Mouse (Mus musculus) left cerebral cortex, postnatal 25 days (tissue): ENCODE measurements around the gene Fiz1. TPM values are rescaled to one million over a fixed set of nuclear protein-coding genes. Genes with fewer than 3 reads are reported as not detected.
"Not testable (repeated sequence)": the region's sequence is repeated elsewhere in the genome, so short reads cannot be mapped to it uniquely, and the experiment has no call there.

ENCODE experiments used
- DNase-seq, 2 experiments: peaks; one replicate each; pipeline ENCODE4 v3.0.0; 2022; ENCODE audit warnings: low spot score in 2 of 2, mixed read lengths in 1 of 2
- intact Hi-C: fragments of 180-260 bp; cut with DNase I; formaldehyde crosslinking; loops from one replicate; pipeline ENCODE4 v1.15.1; 2025
- total RNA-seq, 2 experiments: library from RNA; stranded (reverse); gene quantifications; 2 replicates each; pipeline ENCODE4 v1.2.3; 2021

The Fiz1 gene
- total RNA-seq, 2 experiments from 2014 or later: 21.2 to 31.2 TPM

DNA sequence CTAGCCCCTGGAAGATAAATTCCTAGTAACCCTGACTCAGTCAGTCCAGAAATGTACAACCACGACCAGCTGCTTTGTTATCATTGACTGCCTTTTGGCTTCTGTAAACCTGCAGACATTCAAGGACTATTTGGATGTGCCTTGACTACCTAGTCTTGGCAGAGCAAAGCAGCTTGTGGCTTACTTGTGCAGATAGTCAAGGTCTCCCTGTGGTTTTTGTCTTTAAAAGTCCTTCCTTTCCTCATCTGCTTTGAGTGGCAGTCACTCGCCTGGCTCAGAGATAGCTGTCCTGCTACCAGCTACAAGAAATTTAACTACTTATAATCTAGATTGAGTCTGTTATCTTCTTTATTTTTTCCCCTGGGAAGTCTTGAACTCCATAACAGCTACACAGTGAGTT is 30.5 kb upstream of the Fiz1 start:
- intact Hi-C loops: no loop called here
- DNase-seq: no peak

DNA sequence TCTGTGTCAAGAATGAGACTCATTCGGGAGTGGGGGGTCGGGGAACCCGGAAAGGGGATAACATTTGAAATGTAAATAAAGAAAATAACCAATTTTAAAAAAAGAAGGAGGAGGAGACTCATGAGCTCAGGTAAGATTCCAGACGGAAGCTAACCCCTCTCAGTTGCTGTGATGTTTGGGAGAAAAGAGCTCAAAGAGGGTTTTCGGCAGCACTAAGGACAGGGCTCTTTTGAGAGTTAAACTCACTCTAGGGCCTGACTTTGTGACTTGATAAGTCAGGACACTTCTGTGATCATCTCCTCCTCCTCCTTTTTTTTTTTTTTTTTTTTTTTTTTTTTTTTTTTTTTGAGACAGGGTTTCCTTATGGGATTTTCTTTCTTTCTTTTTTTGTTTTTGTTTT is 24.4 kb upstream of the Fiz1 start:
- intact Hi-C loops: no loop called here
- no peak for DNase-seq

DNA sequence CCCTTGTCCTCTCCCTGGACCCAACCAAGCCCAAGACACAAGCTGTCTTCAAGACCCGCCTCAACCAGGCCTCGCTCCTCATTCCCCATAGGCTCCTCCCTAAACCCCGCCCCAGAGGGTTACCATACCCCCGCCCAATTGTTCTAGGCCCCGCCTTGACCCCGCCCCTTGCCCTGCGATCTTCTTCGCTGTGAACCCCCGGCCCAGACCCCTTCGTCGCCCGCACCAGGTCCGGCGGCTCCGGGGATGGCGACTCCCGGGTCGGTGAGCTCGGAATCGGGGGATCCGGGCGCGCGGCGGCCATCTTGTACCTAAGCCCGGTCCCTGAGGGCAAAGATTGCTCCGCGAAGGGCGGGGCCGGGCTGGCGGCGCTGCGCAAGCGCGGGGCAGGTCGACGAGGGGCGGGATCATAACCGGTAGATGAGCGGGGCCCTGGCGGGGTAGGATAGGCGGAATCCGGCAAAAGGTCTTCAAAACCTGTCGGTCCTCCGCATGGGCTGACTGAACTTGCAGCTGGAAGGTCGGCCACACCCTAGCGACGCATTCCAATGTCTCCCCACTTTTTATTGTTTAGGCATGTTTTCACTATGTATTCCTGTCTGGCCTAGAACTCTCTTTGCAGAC is 23.7 kb upstream of the Fiz1 start, which contains the start of gene Zfp784:
Gene Zfp784, minus strand, starts transcription at position 338 of the 624 bp plus-strand sequence.
- DNase-seq: peak; percentile 91 to 93
- intact Hi-C loops: no loop called here

DNA sequence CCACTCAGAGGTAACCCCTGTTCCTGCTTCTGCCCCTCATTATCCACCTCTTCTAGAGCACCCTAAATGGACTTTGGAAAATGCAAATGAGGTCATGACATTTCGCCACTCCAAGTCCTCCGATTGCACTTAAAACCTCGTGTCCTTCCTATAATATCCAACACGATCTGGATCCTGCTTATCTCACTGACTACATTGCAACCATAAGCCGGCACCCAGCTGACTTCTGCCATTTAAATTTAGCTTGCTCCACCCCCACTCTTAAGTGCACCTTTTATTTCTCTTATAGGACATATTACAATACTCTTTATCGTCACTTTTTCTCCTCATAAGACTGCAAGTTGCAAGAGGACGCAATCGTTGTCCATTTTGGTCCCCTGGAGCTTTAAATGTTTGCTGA is 23.0 kb upstream of the Fiz1 start:
- no peak for DNase-seq
- intact Hi-C loops: no loop called here

DNA sequence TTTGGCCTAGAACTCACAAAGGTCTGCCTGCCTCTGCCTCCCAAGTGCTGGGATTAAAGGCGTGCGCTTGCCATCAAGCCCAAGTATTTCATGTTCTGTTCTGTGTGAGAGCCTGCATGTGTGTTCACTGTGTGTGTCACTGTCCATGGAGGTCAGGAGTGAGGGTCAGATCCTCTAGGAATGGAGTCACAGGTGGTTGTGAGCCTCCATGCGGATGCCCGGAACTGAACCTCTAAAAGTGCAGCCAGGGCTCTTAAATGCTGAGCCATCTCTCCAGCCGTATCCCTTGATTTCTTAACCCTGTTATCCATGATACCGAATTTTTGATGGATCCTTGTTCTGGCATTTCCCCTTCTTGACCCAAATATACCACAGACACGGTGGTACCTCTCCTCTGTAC is 22.5 kb upstream of the Fiz1 start:
- intact Hi-C loops: no loop called here
- no peak for DNase-seq

DNA sequence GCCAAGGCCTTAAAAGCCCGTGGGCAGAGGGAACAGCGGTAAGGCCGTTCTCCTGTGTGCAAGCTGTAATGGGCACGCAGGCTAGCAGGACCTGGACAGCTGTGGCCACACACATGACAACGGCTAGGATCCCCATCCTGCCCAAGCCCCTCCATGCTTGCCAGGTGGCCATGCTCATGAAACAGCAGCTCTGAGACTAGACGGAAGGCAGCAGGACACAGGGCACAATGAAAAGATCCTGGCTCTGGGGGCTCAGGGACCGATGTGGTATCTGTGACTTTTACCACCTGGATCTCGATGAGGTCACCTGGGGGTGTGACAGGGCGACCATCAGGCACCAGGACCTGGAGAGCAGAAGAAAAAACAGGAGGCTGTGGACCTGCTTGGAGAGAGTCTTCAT is 21.6 kb upstream of the Fiz1 start:
- no peak for DNase-seq
- intact Hi-C loops: no loop called here

DNA sequence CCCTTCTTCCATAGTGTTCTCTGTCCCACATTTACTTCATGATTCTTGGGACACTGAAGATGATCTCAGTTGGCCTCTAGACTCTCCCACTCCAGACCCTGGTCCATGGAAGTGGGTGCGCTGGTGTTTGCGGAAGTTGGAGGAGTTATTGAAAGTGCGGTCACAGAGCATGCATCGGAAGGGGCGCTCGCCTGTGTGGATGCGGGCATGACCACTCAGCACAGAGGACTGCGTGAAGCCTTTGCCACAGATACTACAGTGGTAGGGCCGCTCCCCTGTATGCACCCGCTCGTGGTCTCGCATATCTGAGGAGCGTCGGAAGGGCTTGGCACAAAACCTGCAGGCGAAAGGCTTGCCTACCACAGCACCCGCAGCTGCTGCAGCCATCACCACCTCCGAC is 21.1 kb upstream of the Fiz1 start:
- DNase-seq: no peak
- intact Hi-C loops: no loop called here

DNA sequence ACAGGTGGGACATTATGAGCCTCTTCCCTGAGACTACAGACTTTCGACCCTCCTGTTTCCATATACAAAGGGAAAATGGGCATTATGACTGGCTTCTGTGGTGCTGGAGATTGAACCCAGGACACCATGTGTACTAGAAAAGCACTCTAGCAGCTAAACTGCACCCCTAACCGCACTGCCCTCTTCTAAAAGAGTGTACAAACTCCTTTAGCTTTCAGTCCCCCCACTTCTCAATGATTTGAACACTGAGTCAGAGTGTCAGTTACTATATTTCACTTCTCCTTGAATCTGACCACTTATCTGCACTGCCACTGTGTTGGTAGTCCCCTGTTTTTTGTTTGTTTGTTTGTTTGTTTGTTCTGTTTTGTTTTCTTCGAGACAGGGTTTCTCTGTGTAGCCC is 19.3 kb upstream of the Fiz1 start, which contains the start of gene 4632433K11Rik:
Gene 4632433K11Rik, plus strand, starts transcription at position 301 of the 400 bp plus-strand sequence.
- no peak for DNase-seq

DNA sequence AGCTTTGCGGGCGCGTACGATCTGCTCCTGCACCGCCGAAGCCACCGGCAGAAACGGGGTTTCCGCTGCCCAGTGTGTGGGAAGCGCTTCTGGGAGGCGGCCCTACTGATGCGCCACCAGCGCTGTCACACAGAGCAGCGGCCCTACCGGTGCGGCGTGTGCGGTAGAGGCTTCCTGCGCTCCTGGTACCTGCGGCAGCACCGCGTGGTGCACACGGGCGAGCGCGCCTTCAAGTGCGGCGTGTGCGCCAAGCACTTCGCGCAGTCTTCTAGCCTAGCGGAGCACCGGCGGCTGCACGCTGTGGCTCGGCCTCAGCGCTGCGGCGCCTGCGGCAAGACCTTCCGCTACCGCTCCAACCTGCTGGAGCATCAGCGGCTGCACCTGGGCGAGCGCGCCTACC is 17.0 kb upstream of the Fiz1 start:
- DNase-seq: no peak
- intact Hi-C loops: no loop called here

More for the DNA sequence above, 19.3 kb upstream of the Fiz1 start, which contains the start of gene 4632433K11Rik:
- intact Hi-C loops: no loop called here

DNA sequence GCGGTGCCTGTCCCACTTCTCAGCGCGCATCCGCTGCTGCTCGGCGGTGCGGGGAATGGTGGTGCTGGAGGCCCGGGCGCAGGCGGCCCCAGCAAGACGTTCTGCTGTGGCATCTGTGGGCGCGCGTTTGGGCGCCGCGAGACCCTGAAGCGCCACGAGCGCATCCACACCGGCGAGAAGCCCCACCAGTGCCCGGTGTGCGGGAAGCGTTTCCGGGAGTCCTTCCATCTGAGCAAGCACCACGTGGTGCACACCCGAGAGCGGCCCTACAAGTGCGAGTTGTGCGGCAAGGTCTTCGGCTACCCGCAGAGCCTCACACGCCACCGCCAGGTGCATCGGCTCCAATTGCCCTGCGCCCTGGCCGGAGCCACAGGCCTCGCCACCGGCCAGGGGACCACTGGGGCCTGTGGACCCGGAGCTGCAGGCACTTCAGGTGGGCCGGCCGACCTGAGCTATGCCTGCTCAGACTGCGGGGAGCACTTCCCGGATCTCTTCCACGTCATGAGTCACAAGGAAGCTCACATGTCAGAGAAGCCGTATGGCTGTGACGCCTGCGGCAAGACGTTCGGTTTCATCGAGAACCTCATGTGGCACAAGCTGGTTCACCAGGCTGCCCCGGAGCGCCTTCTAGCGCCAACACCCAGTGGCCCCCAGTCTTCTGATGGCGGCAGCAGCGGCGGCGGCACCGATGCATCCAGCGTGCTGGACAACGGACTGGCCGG is 16.2 kb upstream of the Fiz1 start:
- intact Hi-C loops: no loop called here

DNA sequence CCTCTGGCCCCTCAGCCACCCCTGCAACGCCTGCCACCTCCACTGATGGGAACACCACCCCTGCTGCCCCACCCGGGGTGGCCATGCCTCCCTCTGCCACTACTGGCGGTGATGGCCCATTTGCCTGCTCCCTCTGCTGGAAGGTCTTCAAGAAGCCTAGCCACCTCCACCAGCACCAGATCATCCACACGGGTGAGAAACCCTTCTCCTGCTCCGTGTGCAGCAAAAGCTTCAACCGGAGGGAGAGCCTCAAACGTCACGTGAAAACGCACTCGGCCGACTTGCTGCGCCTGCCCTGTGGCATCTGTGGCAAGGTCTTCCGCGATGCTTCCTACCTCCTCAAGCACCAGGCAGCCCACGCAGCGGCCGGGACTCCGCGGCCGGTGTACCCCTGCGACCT is 15.4 kb upstream of the Fiz1 start:
- intact Hi-C loops: no loop called here
- DNase-seq: no peak

More for the DNA sequence above, 16.2 kb upstream of the Fiz1 start:
- no peak for DNase-seq

DNA sequence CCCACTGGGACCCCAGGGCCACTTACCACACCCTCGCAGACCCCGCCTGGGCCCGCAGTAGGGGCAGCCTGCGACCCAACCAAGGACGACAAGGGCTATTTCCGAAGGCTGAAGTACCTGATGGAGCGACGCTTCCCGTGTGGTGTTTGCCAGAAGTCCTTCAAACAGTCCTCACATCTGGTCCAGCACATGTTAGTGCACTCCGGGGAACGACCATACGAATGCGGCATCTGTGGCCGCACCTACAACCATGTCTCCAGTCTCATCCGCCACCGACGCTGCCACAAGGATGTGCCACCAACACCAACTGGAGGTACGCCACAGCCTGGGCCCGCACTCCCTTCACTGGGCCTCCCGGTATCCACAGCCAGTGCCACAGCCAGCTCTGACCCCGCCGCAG is 15.0 kb upstream of the Fiz1 start:
- intact Hi-C loops: no loop called here
- no peak for DNase-seq

DNA sequence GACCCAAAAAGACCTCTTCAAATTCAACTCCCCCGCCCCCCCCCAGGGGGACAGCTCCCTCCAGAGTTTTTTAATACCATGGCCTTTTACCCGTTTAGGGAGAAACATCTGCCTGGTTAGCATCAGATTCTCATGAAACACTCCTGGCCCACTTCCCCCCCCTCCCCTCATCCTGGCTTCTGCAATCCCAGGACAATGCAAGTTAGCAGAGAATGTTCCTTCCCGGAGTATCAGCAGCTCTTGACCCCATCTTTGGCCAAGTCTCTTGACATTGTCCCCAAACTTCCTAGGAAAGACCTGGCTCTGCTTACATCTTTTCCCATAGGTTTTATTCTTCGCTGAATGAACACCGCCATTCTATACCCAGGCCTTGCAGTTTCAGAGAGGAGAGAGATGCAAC is 6.7 kb upstream of the Fiz1 start:
- no peak for DNase-seq
- intact Hi-C loops: loop anchor here (2.0 kb wide), 1 partner anchor 30 kb away; the partner anchor contains the start of gene Zfp580

DNA sequence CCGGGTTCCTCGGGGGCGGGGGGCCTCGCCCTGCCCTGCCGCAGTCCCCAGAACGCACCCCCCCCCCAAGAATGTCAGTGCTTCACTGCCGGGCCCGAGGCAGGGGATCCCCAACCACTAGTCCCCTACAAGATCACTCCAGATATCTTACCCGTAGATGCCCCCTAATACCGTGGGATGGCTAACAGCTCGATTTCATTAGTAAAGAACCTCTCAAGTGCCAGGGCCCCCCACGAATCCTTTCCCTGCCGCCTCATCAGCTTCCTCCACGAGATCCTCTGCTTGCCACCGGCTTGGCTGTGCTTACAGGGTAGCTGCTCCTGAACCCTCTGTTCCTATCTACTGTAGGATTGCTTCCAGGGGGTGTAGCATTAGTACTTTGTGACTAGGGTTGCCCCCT is 6.2 kb upstream of the Fiz1 start:
- DNase-seq: no peak
- intact Hi-C loops: loop anchor here (1.0 to 2.0 kb wide), 2 partner anchors 30 to 41 kb away; partner anchors contain the start of gene Zfp580

DNA sequence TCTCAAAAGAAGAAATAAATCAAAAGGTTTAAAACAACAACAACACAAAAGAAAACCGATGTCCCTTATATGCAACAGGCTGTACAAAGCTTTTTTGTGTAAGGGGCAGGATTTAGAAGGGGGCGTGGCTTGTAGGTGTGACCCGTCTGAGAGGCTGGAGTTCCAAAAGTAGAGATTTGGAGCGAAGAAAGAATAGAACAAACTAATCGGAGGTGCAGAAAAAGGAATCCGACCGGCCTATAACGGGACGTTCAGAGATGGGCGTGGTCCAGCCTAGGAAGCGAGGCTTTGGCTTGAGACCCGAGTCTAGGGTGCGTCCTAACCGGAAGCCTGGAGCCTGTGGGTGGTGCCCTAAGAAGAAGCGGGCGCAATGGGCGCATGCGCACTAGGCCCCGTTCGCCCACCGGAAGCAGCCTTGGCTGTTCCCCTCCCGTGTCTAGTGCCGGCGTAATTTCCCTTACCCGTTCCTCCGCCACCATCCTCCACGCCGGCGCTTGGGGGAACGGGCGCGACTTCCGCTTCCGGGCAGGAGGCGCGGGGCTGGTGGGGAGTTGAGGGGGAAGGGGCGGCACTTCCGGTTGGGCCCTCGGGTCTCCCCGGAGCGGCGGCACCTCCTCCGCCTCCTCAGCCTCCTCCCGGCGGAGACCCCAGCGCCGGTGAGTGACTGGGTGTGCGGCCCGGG is 5.6 kb upstream of the Fiz1 start, which contains the start of the genes Zfp865 and Ccdc106:
Gene Zfp865, plus strand, starts transcription at position 377 of the 682 bp plus-strand sequence.
Gene Ccdc106, plus strand, starts transcription at position 554 of the 682 bp plus-strand sequence.
- DNase-seq: peak; percentile 100
- intact Hi-C loops: loop anchor here (1.0 to 2.0 kb wide), 2 partner anchors 31 to 41 kb away; partner anchors contain the start of gene Zfp580

DNA sequence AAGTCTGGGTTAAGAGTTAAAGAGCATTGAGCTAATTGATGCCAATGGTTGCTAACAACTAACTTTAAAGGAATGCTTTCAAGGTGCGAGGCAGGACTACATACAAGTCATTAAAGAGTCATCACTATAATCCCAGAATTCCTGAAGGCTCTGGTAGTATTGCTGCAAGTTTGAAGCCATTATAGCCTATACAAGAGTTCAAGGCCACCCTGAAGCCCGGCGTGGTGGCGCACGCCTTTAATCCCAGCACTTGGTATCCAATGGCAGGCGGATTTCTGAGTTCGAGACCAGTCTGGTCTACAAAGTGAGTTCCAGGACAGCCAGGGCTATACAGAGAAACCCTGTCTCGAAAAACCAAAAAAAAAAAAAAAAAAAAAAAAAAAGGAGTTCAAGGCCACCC is 5.1 kb upstream of the Fiz1 start:
- intact Hi-C loops, DNase-seq: not testable (repeated sequence)

DNA sequence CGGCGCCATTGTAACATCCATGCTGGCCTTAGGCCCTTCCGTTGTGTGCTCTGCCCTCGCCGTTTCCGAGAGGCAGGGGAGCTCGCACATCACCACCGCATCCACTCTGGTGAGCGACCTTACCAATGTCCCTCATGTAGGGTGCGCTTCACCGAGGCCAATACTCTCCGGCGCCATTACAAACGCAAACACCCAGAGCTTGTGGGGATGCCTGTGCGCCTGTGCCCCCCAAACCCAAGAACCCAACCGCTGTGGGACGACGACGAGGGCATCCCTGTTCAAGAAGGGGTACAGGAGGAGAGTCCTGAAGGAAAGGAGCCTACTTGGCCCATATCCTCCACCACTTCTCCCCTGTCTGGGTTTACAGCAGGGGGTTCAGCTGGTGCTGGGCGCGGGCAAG is 3.4 kb upstream of the Fiz1 start:
- no peak for DNase-seq
- intact Hi-C loops: no loop called here

DNA sequence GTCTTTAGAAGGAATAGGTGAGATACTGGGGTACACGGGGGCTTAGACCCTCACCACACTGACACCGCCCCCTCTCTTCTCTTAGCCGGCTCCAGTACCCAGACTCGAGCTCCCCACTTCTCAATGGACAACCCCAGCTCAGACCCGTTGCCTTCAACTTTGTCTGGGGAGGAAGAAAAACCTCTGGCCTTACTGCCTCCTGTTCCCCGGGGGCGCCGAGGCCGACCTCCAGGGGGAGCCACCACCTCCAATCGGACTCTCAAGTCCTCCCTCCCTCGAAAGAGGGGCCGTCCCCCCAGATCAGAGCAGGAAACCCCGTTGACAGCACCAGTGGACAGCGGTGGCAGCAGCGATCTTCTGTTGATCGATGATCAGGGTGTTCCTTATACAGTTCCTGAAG is 2.9 kb upstream of the Fiz1 start:
- DNase-seq: no peak
- intact Hi-C loops: no loop called here

DNA sequence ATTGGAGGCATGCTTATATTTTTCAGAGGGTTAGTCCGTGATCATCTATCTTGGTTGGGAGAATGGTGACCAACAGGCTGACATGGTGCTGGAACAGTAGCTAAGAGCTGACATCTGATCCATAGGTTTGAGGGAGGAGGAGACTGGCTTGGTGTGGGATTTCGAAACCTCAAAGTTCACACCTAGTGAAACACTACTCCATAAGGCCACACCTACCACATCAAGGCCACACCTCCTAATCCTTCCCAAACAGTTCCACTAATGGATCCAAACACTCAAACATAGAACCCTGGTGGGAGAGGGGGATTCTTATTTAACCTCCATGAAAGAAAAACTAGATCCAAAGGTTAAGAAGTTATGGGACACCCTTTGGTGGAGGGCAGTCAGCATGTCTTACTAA is 2.4 kb upstream of the Fiz1 start:
- intact Hi-C loops: no loop called here
- no peak for DNase-seq

DNA sequence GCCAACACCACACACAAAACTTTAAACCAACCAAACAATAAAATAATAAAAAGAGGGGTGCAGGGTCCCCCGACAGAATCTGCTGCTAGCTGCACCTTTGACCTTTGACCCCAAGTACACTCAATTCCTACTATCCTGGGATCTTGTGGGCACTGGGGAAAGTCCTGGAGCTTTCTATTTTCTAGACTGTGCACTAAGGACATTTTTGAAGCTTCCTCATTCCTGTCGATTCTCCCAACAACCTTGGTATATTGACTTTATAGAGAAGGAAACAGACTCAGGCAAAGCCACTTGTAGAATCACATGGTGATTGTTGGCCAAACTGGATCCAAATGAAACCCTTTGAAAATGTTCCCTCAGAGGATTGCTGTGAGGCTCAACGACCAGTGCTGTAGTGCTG is 1.6 kb upstream of the Fiz1 start:
- intact Hi-C loops: no loop called here
- no peak for DNase-seq
